Mouse (Mus musculus): ENCODE data around the gene Dlst.

Gene Dlst

DNA sequence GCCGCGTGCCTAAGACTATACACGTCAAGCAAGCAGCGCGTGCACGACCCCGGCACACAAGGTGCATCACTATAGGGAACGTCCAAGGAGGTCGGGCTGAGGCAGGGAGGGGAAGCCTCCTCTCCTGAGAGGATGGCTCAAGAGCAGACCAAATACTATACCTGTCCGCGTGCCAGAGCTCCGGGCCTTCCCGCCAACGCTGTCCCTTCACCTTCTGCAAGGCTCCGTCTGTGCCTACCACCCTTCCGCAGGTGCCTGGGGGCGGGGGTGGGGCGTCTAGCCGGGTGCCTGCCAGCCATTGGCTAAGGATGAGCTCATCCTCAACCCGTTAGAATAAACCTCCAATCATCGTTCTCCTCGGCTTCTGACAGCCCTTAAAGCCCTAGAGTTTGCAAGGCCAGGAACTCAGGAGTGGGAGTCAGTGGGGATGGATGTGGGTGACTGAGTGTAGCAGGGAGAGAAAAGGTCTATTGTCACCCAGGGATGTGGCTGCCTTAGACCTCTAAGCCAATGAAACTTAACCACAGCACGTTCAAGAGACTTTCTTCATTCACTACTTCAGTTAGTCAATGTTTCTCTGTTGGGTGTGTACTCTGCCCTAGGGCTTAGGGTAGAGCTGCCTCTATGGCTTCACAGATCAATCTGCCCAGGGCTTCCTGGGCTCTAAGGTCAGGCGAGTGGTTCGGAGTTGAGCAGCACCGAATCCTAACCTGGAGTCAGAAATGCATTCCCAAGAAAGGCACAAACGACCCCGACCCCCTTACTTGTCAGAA is 40.6 kb downstream of the Dlst start, which contains the start of gene Rps6kl1:
TSS of gene Rps6kl1 (minus strand) at position 263 of the 773 bp plus-strand sequence.
- peak; percentile 35 for DNase-seq (ENCODE audit: low spot score)

GRCm38 (mm10) chr12:85153011-85153410 is 42.4 kb downstream of the Dlst start:
- DNase-seq (ENCODE audit: low spot score) = no peak

- DNase-seq (ENCODE audit: low spot score) = no peak
Measured at GRCm38 (mm10) chr12:85156324-85156723, 45.7 kb downstream of the Dlst start.

DNA sequence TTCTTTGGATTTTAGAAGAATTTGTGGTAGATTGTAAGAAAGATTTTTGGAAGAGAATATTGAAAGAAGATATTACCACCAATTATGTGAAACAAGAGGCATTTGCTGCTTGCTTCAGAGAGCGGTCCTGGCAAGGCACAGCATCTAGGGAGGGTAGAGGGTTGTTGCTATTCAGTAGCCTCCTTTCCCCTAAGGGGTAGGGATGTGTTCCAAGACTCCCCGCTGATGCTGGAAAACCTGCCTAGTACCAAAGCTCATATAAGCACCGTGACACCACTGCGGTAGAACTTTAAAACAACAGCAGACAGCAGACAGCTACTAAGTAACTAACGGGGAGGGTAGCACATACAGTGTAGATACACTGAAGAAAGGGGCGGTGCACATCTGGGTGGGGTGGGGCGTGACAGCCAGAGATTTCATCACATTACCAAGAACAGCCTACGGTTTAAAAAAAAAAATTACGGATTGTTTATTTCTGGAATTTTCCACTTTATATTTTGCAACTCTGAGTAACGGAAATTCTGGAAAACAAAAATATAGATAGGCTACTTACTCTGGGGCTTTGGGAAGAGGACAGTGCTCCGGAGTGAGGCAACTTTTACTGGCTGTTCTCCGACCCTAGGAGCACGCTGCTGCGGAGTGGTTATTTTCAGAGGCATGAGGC is 47.3 kb downstream of the Dlst start:
- DNase-seq (ENCODE audit: low spot score) = no peak

DNA sequence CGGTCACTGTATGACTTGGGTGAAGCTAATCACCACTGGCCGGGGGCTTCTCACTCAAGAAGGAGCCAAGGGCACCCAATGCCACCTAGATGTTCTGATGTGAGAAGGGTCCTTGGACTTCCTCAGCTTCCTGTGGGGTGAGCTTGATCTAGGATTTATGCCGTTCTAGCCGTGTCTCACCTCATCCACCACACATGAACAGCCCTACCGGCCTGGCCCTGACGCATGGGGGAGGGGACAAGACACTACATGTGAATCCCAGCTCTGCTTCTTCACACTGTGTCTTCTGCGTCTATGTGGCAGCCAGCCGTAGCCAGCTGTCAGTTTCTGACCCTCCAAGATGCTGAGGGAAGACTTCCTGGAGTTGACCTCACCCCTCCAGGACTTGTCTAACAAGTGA is 48.2 kb downstream of the Dlst start:
- DNase-seq (ENCODE audit: low spot score) = no peak

GRCm38 (mm10) chr12:85159592-85159991 is 49.0 kb downstream of the Dlst start:
- no peak for DNase-seq (ENCODE audit: low spot score)

GRCm38 (mm10) chr12:85164996-85165395 is 54.4 kb downstream of the Dlst start:
- DNase-seq (ENCODE audit: low spot score) = no peak

DNA sequence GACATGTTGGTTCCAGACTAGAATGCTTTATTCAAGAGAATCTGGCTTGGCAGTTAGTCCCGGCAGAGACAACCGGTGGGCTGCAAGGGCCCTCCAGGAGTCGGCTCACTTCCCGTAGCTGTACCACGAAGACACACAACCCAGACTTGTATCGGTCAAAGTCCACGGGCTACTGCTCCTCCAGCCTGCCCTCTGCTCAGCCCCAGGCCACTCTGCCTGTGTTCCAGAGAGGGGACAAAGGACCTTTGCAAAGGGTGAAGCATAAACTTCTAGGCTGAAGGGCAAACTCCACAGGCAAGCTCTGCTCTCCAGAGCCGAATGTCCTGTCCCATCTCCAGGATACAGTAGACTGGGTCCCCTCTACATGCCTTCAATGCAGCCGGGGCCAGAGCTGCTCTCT is 56.0 kb downstream of the Dlst start:
- DNase-seq (ENCODE audit: low spot score) = no peak

GRCm38 (mm10) chr12:85169117-85169858 is 58.7 kb downstream of the Dlst start:
- peak; percentile 66 for DNase-seq (ENCODE audit: low spot score)

GRCm38 (mm10) chr12:85169877-85170276 is 59.2 kb downstream of the Dlst start:
- no peak for DNase-seq (ENCODE audit: low spot score)

GRCm38 (mm10) chr12:85170284-85170947 is 59.8 kb downstream of the Dlst start:
- DNase-seq (ENCODE audit: low spot score) = no peak

GRCm38 (mm10) chr12:85170948-85171307 is 60.3 kb downstream of the Dlst start:
- DNase-seq (ENCODE audit: low spot score) = no peak

DNA sequence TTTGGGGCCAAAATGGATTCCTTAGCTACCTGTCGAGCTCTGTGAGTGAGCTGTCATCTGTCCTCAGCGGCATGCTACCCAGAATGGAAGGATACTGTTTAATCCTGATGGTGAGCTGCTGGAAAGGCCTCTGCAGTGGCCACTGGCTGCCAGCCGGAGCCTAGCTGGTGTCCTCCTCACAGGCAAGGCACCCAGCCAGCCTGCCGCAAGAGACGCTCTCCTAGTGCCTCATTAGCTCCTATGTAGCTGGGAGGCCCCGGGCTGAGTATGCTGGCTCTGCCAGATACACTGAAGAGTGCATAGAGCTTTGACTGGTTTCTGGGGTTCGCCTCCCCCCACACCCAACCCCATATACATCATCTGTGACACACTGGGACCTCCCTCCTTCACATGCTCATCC is 63.4 kb downstream of the Dlst start:
- no peak for DNase-seq (ENCODE audit: low spot score)

GRCm38 (mm10) chr12:85175087-85175675 is 64.5 kb downstream of the Dlst start:
- DNase-seq (ENCODE audit: low spot score) = no peak

- DNase-seq (ENCODE audit: low spot score) = no peak
Measured at GRCm38 (mm10) chr12:85175926-85176845, 65.6 kb downstream of the Dlst start.

- peak; percentile 48 for DNase-seq (ENCODE audit: low spot score)
Measured at GRCm38 (mm10) chr12:85176846-85177523, 66.4 kb downstream of the Dlst start.

- no peak for DNase-seq (ENCODE audit: low spot score)
Measured at GRCm38 (mm10) chr12:85177740-85178239, 67.2 kb downstream of the Dlst start, which contains the start of gene Pgf. Pgf (minus strand) TSS chr12:85177790.

DNA sequence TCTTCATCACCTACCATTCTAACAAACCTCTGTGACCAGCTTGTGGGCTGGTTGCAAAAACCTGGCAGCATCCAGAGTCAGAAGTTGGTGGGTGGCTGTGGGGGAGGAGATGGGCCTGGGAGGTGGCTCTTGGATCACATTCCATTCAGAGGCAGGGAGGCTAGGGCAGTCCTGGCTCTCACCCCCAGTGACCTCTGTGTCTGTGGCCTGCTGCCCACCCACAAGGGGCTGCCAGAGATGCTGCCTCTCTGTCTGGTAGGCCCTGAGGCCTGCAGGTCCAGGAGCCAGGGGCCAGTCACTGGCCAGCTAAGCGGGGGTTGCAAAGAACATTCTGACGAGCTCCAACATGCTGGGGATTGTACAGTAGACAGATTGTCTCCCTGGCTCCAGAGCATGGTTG is 67.7 kb downstream of the Dlst start:
- no peak for DNase-seq (ENCODE audit: low spot score)

- DNase-seq (ENCODE audit: low spot score) = no peak
Measured at GRCm38 (mm10) chr12:85181475-85182344, 71.1 kb downstream of the Dlst start.
